Mouse (Mus musculus) heart, embryonic 15.5 days (tissue): ENCODE data around the gene Kif17. TPM values are rescaled to one million over a fixed set of nuclear protein-coding genes. Genes with fewer than 3 reads are reported as not detected.
A peak's percentile ranks its signal among the peaks of the same experiment; 100 is the strongest.

Experiments
- ATAC-seq: fragments of 200-750 bp; cut with Nextera tagmentation; replicated peaks from 2 replicates; pipeline ENCODE4 v1.8.0; 2017; ENCODE audit warnings: low read depth, moderate TSS enrichment; ENCODE audit not compliant: insufficient number of reproducible peaks, insufficient read depth, low FRiP score
- H3K27ac ChIP-seq: fragments of 300-500 bp; sonication (generic); 2 replicates; pipeline ENCODE4 v1.5.1; 2015; ENCODE audit warnings: mild to moderate bottlenecking, inconsistent platforms
- H3K27me3 ChIP-seq: fragments of 300-500 bp; sonication (generic); 2 replicates; pipeline ENCODE4 v1.6.1; 2015; ENCODE audit warnings: inconsistent platforms
- H3K36me3 ChIP-seq: fragments of 300-500 bp; sonication (generic); 2 replicates; pipeline ENCODE4 v1.6.1; 2015; ENCODE audit warnings: mild to moderate bottlenecking, inconsistent platforms
- H3K4me1 ChIP-seq: fragments of 300-500 bp; sonication (generic); replicated peaks from 2 replicates; pipeline ENCODE4 v1.6.1; 2015; ENCODE audit warnings: inconsistent platforms
- H3K4me2 ChIP-seq: fragments of 300-500 bp; sonication (generic); 2 replicates; pipeline ENCODE4 v1.6.1; 2015; ENCODE audit warnings: inconsistent platforms, mild to moderate bottlenecking, moderate library complexity
- H3K4me3 ChIP-seq: fragments of 300-500 bp; sonication (generic); 2 replicates; pipeline ENCODE4 v1.5.1; 2015; ENCODE audit warnings: mild to moderate bottlenecking, inconsistent platforms
- H3K9ac ChIP-seq: fragments of 300-500 bp; sonication (generic); 2 replicates; pipeline ENCODE4 v1.6.1; 2015; ENCODE audit warnings: mild to moderate bottlenecking, inconsistent platforms
- H3K9me3 ChIP-seq: fragments of 300-500 bp; sonication (generic); replicated peaks from 2 replicates; pipeline ENCODE4 v1.6.1; 2016; ENCODE audit warnings: inconsistent platforms
- WGBS: fragments of 180-500 bp; shearing (Covaris S2); methylation state at CpG from one replicate; pipeline ENCODE4 v1.1.7; 2015; ENCODE audit warnings: mixed read lengths; 5-methylcytosine and 5-hydroxymethylcytosine counted together
- polyA plus RNA-seq: library from polyadenylated mRNA; unstranded; fragments of >200 nt; fragmentation: Nextera tagmentation; extraction: Ambion mirVana; gene quantifications from 2 replicates; pipeline ENCODE4 v1.2.1, GENCODE M21; 2015

Kif17 gene
- polyA plus RNA-seq, 1 experiment from 2014 or later, result 0.57 TPM

DNA sequence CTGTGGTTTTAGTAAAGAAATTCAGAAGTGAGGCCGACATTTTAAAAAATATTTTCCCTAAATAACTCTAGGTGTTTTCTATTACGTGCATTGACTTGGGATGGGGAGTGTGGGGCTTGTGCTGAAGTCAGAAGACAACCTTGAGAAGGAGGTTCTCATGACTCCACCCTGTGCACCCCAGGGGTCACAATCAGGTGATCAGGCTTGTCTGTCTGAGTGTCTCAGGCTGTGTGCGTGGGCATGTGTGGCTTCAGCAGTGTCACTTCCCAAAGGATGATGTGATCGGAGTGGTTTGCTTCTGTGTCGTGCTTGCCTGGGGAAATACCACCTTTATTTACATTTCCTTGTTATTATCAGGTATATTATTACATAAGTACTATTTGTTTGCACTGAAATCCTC is 30.9 kb upstream of the Kif17 start:
- ATAC-seq, result no peak
- H3K9ac ChIP-seq, result no peak overlapping the region
- no peak overlapping the region for H3K4me2 ChIP-seq
- H3K4me3 ChIP-seq, result no peak overlapping the region
- H3K4me1 ChIP-seq, result peaks cover 40% of the 10 kb centered on the region
- H3K9me3 ChIP-seq, result no peaks in the 10 kb centered on the region
- WGBS, result 83% methylated on average over 5 of the region's 5 CpGs
- H3K36me3 ChIP-seq, result peaks cover 24% of the 10 kb centered on the region
- H3K27ac ChIP-seq, result no peak overlapping the region
- no peaks in the 10 kb centered on the region for H3K27me3 ChIP-seq

- ATAC-seq, result no peak
- Histone ChIP-seq H3K4me2 (no peak overlapping the region), H3K4me3 (no peak overlapping the region), H3K9me3 (no peaks in the 10 kb centered on the region), H3K9ac (no peak overlapping the region), H3K27me3 (no peaks in the 10 kb centered on the region), H3K4me1 (peaks cover 36% of the 10 kb centered on the region), H3K27ac (no peak overlapping the region), H3K36me3 (peaks cover 38% of the 10 kb centered on the region)
- 78% methylated on average over 7 of the region's 7 CpGs for WGBS
These were observed 29.5 kb upstream of the Kif17 start for GRCm38 (mm10) chr4:138220761-138221160.

GRCm38 (mm10) chr4:138221406-138221805 is 28.8 kb upstream of the Kif17 start:
- Histone ChIP-seq H3K4me2 (no peak overlapping the region), H3K9me3 (no peaks in the 10 kb centered on the region), H3K4me3 (no peak overlapping the region), H3K9ac (no peak overlapping the region), H3K27ac (0 out of 2 replicates have a peak overlapping the region, but pooled peaks have one; percentile 13), H3K27me3 (no peaks in the 10 kb centered on the region), H3K4me1 (peaks cover 33% of the 10 kb centered on the region), H3K36me3 (peaks cover 44% of the 10 kb centered on the region)
- ATAC-seq, result no peak
- WGBS, result 72% methylated on average over 5 of the region's 5 CpGs

- WGBS, result 76% methylated on average over 5 of the region's 5 CpGs
- Histone ChIP-seq H3K4me2 (no peak overlapping the region), H3K9me3 (no peaks in the 10 kb centered on the region), H3K4me3 (no peak overlapping the region), H3K4me1 (peaks cover 33% of the 10 kb centered on the region), H3K27ac (no peak overlapping the region), H3K9ac (no peak overlapping the region), H3K36me3 (peaks cover 53% of the 10 kb centered on the region), H3K27me3 (no peaks in the 10 kb centered on the region)
- ATAC-seq, result no peak
These were observed 27.8 kb upstream of the Kif17 start for GRCm38 (mm10) chr4:138222396-138222795.

GRCm38 (mm10) chr4:138223623-138224022 is 26.6 kb upstream of the Kif17 start:
- WGBS, result 82% methylated on average over 10 of the region's 10 CpGs
- H3K9me3 ChIP-seq, result no peaks in the 10 kb centered on the region
- H3K9ac ChIP-seq, result no peak overlapping the region
- no peaks in the 10 kb centered on the region for H3K27me3 ChIP-seq
- no peak overlapping the region for H3K4me2 ChIP-seq
- peaks cover 25% of the 10 kb centered on the region for H3K4me1 ChIP-seq
- peaks cover 65% of the 10 kb centered on the region for H3K36me3 ChIP-seq
- ATAC-seq, result no peak
- H3K4me3 ChIP-seq, result no peak overlapping the region
- H3K27ac ChIP-seq, result no peak overlapping the region

- Histone ChIP-seq H3K27me3 (peaks cover 19% of the 10 kb centered on the region), H3K4me2 (no peak overlapping the region), H3K9me3 (no peaks in the 10 kb centered on the region), H3K27ac (no peak overlapping the region), H3K36me3 (peaks cover 43% of the 10 kb centered on the region), H3K9ac (no peak overlapping the region), H3K4me3 (no peak overlapping the region), H3K4me1 (peaks cover 25% of the 10 kb centered on the region)
- ATAC-seq, result no peak
- WGBS, result 62% methylated on average over 27 of the region's 27 CpGs
These were observed 3.2 kb upstream of the Kif17 start for GRCm38 (mm10) chr4:138246756-138247665.

- peaks cover 3% of the 10 kb centered on the region; the same call in 1 of the 2 replicates for H3K36me3 ChIP-seq
- no peak overlapping the region for H3K27ac ChIP-seq
- no peaks in the 10 kb centered on the region for H3K9me3 ChIP-seq
- no peak for ATAC-seq
- H3K9ac ChIP-seq, result no peak overlapping the region
- H3K4me1 ChIP-seq, result peaks cover 29% of the 10 kb centered on the region
- under 1% methylated on average over 14 of the region's 14 CpGs for WGBS
- H3K4me2 ChIP-seq, result peak overlapping the region; percentile 99
- peaks cover 56% of the 10 kb centered on the region for H3K27me3 ChIP-seq
- H3K4me3 ChIP-seq, result peak overlapping the region; percentile 56
These were observed 1.6 kb downstream of the Kif17 start for GRCm38 (mm10) chr4:138251819-138252218.

DNA sequence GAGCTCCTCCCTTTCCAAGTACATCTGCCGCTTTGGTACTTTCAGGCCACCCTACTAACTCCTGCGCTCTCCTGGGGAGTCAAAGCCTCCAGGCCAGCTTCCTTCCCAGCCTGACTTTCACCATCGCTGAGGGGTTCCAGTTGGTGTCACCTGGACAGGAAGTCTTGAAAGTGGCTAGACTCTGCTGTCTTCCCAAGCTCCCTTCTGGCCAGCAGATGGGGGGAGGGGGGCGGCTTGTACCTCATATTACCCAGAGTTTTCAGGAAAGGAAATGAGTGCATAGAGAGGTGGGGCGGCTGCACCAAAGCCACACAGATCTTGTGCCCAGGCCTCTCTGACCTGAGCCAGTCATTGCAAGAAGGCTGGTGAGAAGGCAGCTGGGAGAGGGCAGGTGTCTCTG is 2.0 kb downstream of the Kif17 start:
- Histone ChIP-seq H3K27me3 (peaks cover 56% of the 10 kb centered on the region), H3K9ac (no peak overlapping the region), H3K27ac (no peak overlapping the region), H3K4me1 (peaks cover 29% of the 10 kb centered on the region), H3K9me3 (no peaks in the 10 kb centered on the region), H3K36me3 (no peaks in the 10 kb centered on the region), H3K4me3 (peak overlapping the region; percentile 56), H3K4me2 (peak overlapping the region; percentile 99)
- no peak for ATAC-seq
- 22% methylated on average over 5 of the region's 5 CpGs for WGBS

DNA sequence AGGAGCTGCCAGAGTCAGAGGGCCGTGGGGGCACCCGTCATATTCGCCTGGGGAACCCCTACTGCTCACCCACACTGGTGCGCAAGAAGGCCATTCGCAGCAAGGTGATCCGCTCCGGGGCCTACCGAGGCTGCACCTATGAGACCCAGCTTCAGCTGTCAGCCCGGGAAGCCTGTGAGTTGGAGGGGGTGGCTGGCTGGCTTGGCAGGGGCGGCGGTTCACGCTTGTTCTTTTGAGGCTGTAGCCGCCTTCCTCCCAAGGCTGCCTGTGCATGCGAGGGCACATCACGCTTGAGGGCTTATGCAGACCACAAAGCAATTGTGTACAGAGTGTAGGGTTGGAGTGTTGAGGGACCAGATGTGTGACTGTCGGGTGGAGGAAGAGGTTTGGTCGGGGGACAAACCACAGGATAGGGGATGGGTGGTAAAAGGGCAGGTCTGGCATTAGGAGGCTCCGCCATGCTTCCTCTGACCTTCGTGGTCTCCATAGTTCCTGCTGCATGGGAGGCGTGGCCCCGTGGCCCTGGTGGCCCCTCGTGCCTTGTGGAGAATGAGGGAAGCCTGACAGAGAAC is 7.0 kb downstream of the Kif17 start:
- no peak for ATAC-seq
- H3K27me3 ChIP-seq, result peaks cover 48% of the 10 kb centered on the region

GRCm38 (mm10) chr4:138258663-138259062 is 8.4 kb downstream of the Kif17 start:
- Histone ChIP-seq H3K36me3 (no peaks in the 10 kb centered on the region), H3K27me3 (peaks cover 39% of the 10 kb centered on the region), H3K4me1 (peaks cover 6% of the 10 kb centered on the region), H3K9me3 (no peaks in the 10 kb centered on the region), H3K4me2 (no peak overlapping the region), H3K27ac (no peak overlapping the region), H3K9ac (no peak overlapping the region), H3K4me3 (no peak overlapping the region)
- 67% methylated on average over 7 of the region's 7 CpGs for WGBS
- ATAC-seq, result no peak

More for the DNA sequence above, 7.0 kb downstream of the Kif17 start:
- H3K4me1 ChIP-seq, result peaks cover 5% of the 10 kb centered on the region
- 76% methylated on average over 22 of the region's 22 CpGs for WGBS
- no peak overlapping the region for H3K4me3 ChIP-seq
- no peaks in the 10 kb centered on the region for H3K36me3 ChIP-seq
- H3K27ac ChIP-seq, result no peak overlapping the region
- no peak overlapping the region for H3K4me2 ChIP-seq
- H3K9me3 ChIP-seq, result no peaks in the 10 kb centered on the region
- no peak overlapping the region for H3K9ac ChIP-seq

DNA sequence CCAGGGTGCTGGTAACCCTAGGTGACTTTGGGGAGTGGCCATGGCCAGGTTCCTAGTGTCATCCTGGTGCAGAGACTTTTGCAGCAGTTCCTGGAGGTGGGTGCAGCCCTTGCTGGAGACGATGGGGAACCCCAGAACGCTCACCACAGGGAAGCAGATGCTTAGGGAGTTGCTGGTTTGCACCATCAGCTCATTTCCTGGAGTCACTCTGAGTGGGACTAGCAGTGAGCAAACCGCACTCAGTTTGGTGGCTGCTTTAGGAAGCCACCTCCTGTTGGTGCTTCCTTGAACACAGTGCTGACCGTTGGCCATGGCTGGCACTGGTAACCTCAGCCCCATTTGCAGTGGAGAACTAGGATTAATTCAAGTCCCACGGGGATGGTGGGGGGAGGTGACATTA is 9.2 kb downstream of the Kif17 start:
- Histone ChIP-seq H3K36me3 (no peaks in the 10 kb centered on the region), H3K4me2 (no peak overlapping the region), H3K9ac (no peak overlapping the region), H3K9me3 (no peaks in the 10 kb centered on the region), H3K4me3 (no peak overlapping the region), H3K27ac (no peak overlapping the region), H3K4me1 (peaks cover 6% of the 10 kb centered on the region), H3K27me3 (peaks cover 39% of the 10 kb centered on the region)
- 63% methylated on average over 5 of the region's 5 CpGs for WGBS
- no peak for ATAC-seq
